Mouse (Mus musculus) kidney, postnatal 0 days (tissue): ENCODE data around the gene Fam155a. TPM values are rescaled to one million over a fixed set of nuclear protein-coding genes. Genes with fewer than 3 reads are reported as not detected.

Experiments
- ATAC-seq: fragments of 200-750 bp; cut with Nextera tagmentation; replicated peaks from 2 replicates; pipeline ENCODE4 v1.8.0; 2017; ENCODE audit warnings: low read depth, moderate number of reproducible peaks, moderate TSS enrichment, moderate library complexity; ENCODE audit not compliant: low FRiP score
- DNase-seq: peaks from one replicate; pipeline ENCODE4 v3.0.0-alpha.2; 2016; ENCODE audit warnings: low spot score
- H3K27ac ChIP-seq: fragments of 300-500 bp; sonication (generic); 2 replicates; pipeline ENCODE4 v1.5.1; 2014; ENCODE audit warnings: mild to moderate bottlenecking
- H3K27me3 ChIP-seq: fragments of 300-500 bp; sonication (generic); 2 replicates; pipeline ENCODE4 v1.6.1; 2014; ENCODE audit warnings: low read length, mixed read lengths; ENCODE audit not compliant: insufficient read depth
- H3K36me3 ChIP-seq: fragments of 300-500 bp; sonication (generic); 2 replicates; pipeline ENCODE4 v1.6.1; 2014; ENCODE audit warnings: low read length, mixed read lengths; ENCODE audit not compliant: insufficient read depth
- H3K4me1 ChIP-seq: fragments of 300-500 bp; sonication (generic); replicated peaks from 2 replicates; pipeline ENCODE4 v1.6.1; 2014; ENCODE audit warnings: antibody characterized with exemption, low read length, mixed read lengths; ENCODE audit not compliant: insufficient read depth
- H3K4me2 ChIP-seq: fragments of 300-500 bp; sonication (generic); 2 replicates; pipeline ENCODE4 v1.6.1; 2014; ENCODE audit warnings: mild to moderate bottlenecking, low read length, moderate library complexity, mixed read lengths
- H3K4me3 ChIP-seq: fragments of 300-500 bp; sonication (generic); replicated peaks from 2 replicates; pipeline ENCODE4 v1.5.1; 2014; ENCODE audit warnings: low read depth, low read length
- H3K9ac ChIP-seq: fragments of 300-500 bp; sonication (generic); 2 replicates; pipeline ENCODE4 v1.6.1; 2014; ENCODE audit warnings: low read depth, low read length
- H3K9me3 ChIP-seq: fragments of 300-500 bp; sonication (generic); replicated peaks from 2 replicates; pipeline ENCODE4 v1.6.1; 2016; ENCODE audit warnings: low read length, inconsistent platforms, mixed read lengths
- CTCF ChIP-seq: IDR thresholded peaks from 2 replicates; pipeline ENCODE4 v1.5.1; 2016; ENCODE audit warnings: antibody characterized with exemption, low read depth, mild to moderate bottlenecking, moderate library complexity
- WGBS: fragments of 180-500 bp; shearing (Covaris S2); extraction: QIAGEN DNeasy Blood & Tissue Kit; methylation state at CpG from one replicate; pipeline ENCODE4 v1.1.7; 2014; 5-methylcytosine and 5-hydroxymethylcytosine counted together
- polyA plus RNA-seq: library from polyadenylated mRNA; unstranded; fragments of >200 nt; fragmentation: Nextera tagmentation; extraction: Ambion mirVana; gene quantifications from 2 replicates; pipeline ENCODE4 v1.2.1, GENCODE M21; 2015

Gene Fam155a
- polyA plus RNA-seq, 1 experiment from 2014 or later, result 0.14 TPM

DNA sequence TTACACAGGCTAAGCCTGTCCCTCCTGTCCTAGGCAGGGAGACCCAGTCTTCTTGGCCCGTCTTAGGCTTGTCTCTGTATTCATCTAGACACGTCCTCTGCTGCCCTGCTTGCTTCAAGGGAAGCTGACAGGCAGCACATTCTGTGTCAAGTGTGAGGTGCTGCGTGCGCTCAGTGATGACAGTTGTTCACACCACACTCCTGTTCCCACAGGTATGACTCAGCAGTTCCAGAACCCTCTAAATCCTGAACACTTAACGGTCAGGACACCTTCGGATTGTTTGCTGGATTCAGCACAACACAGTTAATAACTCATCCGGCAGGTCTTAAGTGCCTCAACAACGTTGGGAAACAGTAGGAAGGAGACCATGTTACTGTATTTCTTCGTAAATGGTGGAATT is 532.0 kb downstream of the Fam155a start:
- Histone ChIP-seq H3K4me3 (no peak overlapping the region), H3K27ac (no peak overlapping the region), H3K4me1 (no peaks in the 10 kb centered on the region), H3K9ac (no peak overlapping the region), H3K27me3 (no peaks in the 10 kb centered on the region), H3K9me3 (no peaks in the 10 kb centered on the region), H3K4me2 (no peak overlapping the region), H3K36me3 (no peaks in the 10 kb centered on the region)
- WGBS, result 65% methylated on average over 9 of the region's 9 CpGs
- DNase-seq (no peak), ATAC-seq (no peak)
- no peak for TF ChIP-seq CTCF

DNA sequence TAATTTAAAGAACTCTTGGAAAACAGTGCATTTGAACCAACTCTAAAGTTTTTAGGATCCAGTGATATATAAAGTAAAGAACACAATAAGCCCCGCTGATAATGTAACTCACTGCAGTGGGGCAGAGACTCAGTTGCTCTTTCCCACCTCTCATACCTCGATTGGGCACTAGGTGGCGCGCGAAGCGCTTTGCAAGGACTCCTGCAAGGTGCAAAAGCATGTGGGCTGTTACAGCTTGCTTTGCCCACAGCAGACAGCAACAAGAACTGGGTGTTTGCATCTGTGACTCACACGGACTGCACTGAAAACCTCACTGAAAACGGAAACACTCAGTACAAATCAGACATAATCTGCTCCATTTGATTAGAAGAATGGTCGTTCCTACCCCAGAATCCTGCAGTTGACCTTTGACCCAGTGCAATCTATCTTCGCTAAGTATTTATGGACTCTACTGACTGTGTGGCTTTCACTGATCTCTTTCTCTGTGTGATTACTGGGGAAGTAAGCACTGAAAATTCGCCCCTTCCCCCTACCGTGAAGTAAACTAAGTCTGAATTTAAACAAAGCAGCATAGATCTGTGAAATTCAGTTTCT is 537.5 kb downstream of the Fam155a start:
- H3K9me3 ChIP-seq, result no peaks in the 10 kb centered on the region
- no peak overlapping the region for H3K9ac ChIP-seq
- no peaks in the 10 kb centered on the region for H3K36me3 ChIP-seq
- H3K4me2 ChIP-seq, result no peak overlapping the region
- DNase-seq (peak; percentile 84), ATAC-seq (peak; percentile 77)
- no peaks in the 10 kb centered on the region for H3K4me1 ChIP-seq
- H3K27me3 ChIP-seq, result no peaks in the 10 kb centered on the region
- peak; percentile 98 for TF ChIP-seq CTCF
- no peak overlapping the region for H3K27ac ChIP-seq
- H3K4me3 ChIP-seq, result no peak overlapping the region
- 4% methylated on average over 12 of the region's 12 CpGs for WGBS

DNA sequence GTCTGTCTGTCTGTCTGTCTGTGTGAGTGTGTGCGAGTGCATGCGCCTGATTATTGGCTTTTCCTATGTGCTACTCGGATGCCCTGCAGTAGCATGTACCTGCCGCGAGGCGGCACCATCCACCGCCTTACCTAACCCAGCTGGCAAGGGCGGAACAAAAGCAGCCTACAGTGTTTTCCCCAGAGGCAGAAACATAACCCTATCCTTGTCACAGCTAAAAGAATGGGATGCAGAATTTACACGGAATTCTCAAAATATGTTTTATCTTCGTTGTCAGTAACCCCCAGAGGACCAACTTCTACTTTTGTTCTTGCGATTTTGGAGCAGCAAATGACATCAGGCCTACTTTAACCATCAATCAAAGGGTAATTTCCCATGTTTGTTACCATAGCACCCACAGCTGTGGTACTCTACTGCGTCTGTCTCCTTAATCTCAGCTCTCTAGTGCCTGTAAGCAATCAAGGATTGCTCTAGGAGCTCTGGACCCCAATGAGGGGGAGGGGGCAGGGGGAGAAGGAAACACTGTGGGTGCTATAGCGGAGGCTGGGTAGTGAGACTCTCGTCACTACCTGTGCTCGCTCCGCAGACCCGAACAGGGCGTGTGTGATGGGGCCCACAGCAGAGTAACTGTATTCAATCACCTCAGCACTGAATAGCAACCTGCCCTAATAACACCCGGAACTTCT is 543.0 kb downstream of the Fam155a start:
- ATAC-seq, result peak; percentile 66; the same call in 1 of the 2 replicates

DNA sequence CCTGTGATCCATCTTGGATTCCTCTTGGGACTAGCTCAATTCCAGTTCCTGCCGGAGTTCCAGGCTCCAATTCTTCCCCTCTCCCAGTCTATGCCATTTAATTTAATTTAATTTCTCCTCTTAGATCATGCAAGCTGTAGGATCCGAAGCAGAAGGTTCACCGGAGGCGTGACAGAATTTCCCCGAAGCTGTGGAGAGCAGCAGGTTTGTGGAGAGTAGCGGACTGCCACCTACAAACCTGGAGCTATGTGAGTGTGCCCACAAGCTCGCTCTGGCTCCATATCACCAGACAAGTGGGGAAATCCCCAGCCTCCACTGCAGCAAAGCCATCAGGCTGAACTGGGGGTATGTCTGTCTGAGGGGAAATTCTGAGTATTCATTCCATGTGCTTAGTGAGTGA is 544.2 kb downstream of the Fam155a start:
- no peak for TF ChIP-seq CTCF
- WGBS, result 79% methylated on average over 7 of the region's 7 CpGs
- no peaks in the 10 kb centered on the region for H3K4me1 ChIP-seq

More for the DNA sequence above, 543.0 kb downstream of the Fam155a start:
- Histone ChIP-seq H3K27me3 (no peaks in the 10 kb centered on the region), H3K4me3 (no peak overlapping the region), H3K27ac (no peak overlapping the region), H3K4me1 (no peaks in the 10 kb centered on the region), H3K36me3 (no peaks in the 10 kb centered on the region), H3K9me3 (no peaks in the 10 kb centered on the region), H3K4me2 (no peak overlapping the region), H3K9ac (no peak overlapping the region)
- DNase-seq, result peak; percentile 79
- TF ChIP-seq CTCF, result peak; percentile 92
- WGBS, result 35% methylated on average over 19 of the region's 19 CpGs

DNA sequence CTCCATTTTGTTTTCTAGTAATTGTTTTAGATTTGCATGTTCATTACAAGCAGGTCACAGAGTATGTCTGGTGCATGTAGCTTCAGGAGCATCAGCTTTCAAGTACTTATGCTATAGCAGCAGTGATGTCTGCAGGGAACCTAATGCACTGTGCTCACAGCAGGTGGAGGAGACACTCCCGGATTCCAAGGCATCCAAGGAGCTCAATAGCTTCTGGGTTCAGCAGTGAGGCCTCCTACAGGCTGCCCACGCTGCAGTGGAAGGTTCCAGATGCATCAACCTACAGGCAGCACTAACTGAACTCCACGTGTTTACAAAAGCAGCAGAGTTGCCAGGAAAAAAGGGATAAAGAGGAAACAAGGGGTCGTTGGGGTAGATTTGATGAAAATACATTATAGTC is 559.2 kb downstream of the Fam155a start:
- ATAC-seq, result no peak
- no peak for TF ChIP-seq CTCF
- Histone ChIP-seq H3K9me3 (no peaks in the 10 kb centered on the region), H3K4me3 (no peak overlapping the region), H3K27ac (no peak overlapping the region), H3K36me3 (no peaks in the 10 kb centered on the region), H3K9ac (no peak overlapping the region), H3K27me3 (no peaks in the 10 kb centered on the region), H3K4me1 (no peaks in the 10 kb centered on the region), H3K4me2 (no peak overlapping the region)
- no peak for DNase-seq
- 62% methylated on average over 4 of the region's 4 CpGs for WGBS

More for the DNA sequence above, 544.2 kb downstream of the Fam155a start:
- DNase-seq, result no peak
- Histone ChIP-seq H3K4me3 (no peak overlapping the region), H3K9me3 (no peaks in the 10 kb centered on the region), H3K9ac (no peak overlapping the region), H3K36me3 (no peaks in the 10 kb centered on the region), H3K27me3 (no peaks in the 10 kb centered on the region), H3K4me2 (no peak overlapping the region), H3K27ac (no peak overlapping the region)
- ATAC-seq, result no peak

DNA sequence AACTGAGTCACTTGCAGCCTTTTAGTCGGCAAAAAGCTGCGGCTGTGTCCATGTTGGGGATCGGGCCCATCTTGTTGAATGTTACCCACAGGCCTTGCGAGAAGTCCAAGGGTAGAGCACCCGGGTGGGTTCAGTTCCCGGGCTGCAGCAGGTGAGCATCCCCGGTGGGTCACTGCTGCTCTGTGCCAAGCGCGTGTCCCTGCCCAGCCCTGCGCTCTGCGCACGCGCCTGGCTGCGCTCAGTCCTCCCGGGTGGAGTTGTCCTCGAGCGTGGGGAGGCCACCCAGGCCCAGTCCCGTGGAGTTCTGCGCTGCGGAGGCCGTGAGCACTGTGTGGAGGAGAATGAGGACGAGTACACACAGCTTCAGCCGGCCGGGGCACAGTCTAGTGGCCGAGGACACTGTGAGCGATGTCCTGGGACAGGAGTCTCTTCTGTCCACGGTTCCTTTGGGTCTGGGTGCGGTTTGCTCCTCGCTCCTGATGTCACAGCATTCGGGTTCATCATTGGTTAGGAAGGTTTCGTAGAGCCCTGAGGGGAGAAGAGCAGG is 563.4 kb downstream of the Fam155a start:
- ATAC-seq (0 out of 2 replicates have a peak, but pooled peaks have one; percentile 13), DNase-seq (no peak)
- no peaks in the 10 kb centered on the region for H3K27me3 ChIP-seq

More for the DNA sequence above, 563.4 kb downstream of the Fam155a start:
- no peak overlapping the region for H3K4me2 ChIP-seq
- 94% methylated on average over 31 of the region's 31 CpGs for WGBS
- no peak overlapping the region for H3K9ac ChIP-seq
- no peaks in the 10 kb centered on the region for H3K36me3 ChIP-seq
- no peak overlapping the region for H3K4me3 ChIP-seq
- no peak for TF ChIP-seq CTCF
- H3K9me3 ChIP-seq, result no peaks in the 10 kb centered on the region
- H3K27ac ChIP-seq, result no peak overlapping the region
- no peaks in the 10 kb centered on the region for H3K4me1 ChIP-seq
